Mouse (Mus musculus) limb, embryonic 15.5 days (tissue): Measurements from ENCODE around the gene Hmgb2. TPM values are rescaled to one million over a fixed set of nuclear protein-coding genes. Genes with fewer than 3 reads are reported as not detected.
A peak's percentile ranks its signal among the peaks of the same experiment; 100 is the strongest.
"Not testable (repeated sequence)": the region's sequence is repeated elsewhere in the genome, so short reads cannot be mapped to it uniquely, and the experiment has no call there.

Experiments used
- ATAC-seq: fragments of 200-750 bp; cut with Nextera tagmentation; 2 replicates; pipeline ENCODE4 v1.8.0; 2017; ENCODE audit warnings: low read depth, moderate TSS enrichment; ENCODE audit not compliant: insufficient number of reproducible peaks, low FRiP score, low TSS enrichment
- H3K27ac ChIP-seq: fragments of 300-500 bp; sonication (generic); 2 replicates; pipeline ENCODE4 v1.5.1; 2015; ENCODE audit warnings: moderate library complexity, mild to moderate bottlenecking, inconsistent platforms
- H3K27me3 ChIP-seq: fragments of 300-500 bp; sonication (generic); 2 replicates; pipeline ENCODE4 v1.6.1; 2015; ENCODE audit warnings: inconsistent platforms
- H3K36me3 ChIP-seq: fragments of 300-500 bp; sonication (generic); 2 replicates; pipeline ENCODE4 v1.6.1; 2015; ENCODE audit warnings: inconsistent platforms
- H3K4me1 ChIP-seq: fragments of 300-500 bp; sonication (generic); 2 replicates; pipeline ENCODE4 v1.6.1; 2015; ENCODE audit warnings: inconsistent platforms
- H3K4me2 ChIP-seq: fragments of 300-500 bp; sonication (generic); 2 replicates; pipeline ENCODE4 v1.6.1; 2015; ENCODE audit warnings: mild to moderate bottlenecking, inconsistent platforms
- H3K4me3 ChIP-seq: fragments of 300-500 bp; sonication (generic); 2 replicates; pipeline ENCODE4 v1.5.1; 2015; ENCODE audit warnings: mild to moderate bottlenecking, inconsistent platforms
- H3K9ac ChIP-seq: fragments of 300-500 bp; sonication (generic); 2 replicates; pipeline ENCODE4 v1.6.1; 2015; ENCODE audit warnings: inconsistent platforms
- H3K9me3 ChIP-seq: fragments of 300-500 bp; sonication (generic); 2 replicates; pipeline ENCODE4 v1.6.1; 2016; ENCODE audit warnings: inconsistent platforms
- WGBS: fragments of 180-500 bp; shearing (Covaris S2); methylation state at CpG from one replicate; pipeline ENCODE4 v1.1.7; 2015; 5-methylcytosine and 5-hydroxymethylcytosine counted together
- polyA plus RNA-seq: library from polyadenylated mRNA; unstranded; fragments of >200 nt; fragmentation: Nextera tagmentation; extraction: Ambion mirVana; gene quantifications from 2 replicates; pipeline ENCODE4 v1.2.1, GENCODE M21; 2015

Gene Hmgb2
- polyA plus RNA-seq, 1 experiment from 2014 or later, result 297 TPM

- no peaks in the 10 kb centered on the region for H3K9me3 ChIP-seq
- peak overlapping the region; percentile 48 for H3K9ac ChIP-seq
- peak overlapping the region; percentile 82 for H3K4me3 ChIP-seq
- peak overlapping the region; percentile 84 for H3K4me2 ChIP-seq
- no peaks in the 10 kb centered on the region for H3K36me3 ChIP-seq
- H3K27me3 ChIP-seq, result no peaks in the 10 kb centered on the region
- H3K27ac ChIP-seq, result peak overlapping the region; percentile 96
- H3K4me1 ChIP-seq, result peaks cover 6% of the 10 kb centered on the region
- no peak for ATAC-seq
- WGBS, result under 1% methylated on average over 25 of the region's 25 CpGs
Measured at GRCm38 (mm10) chr8:57488312-57488765, 23.4 kb upstream of the Hmgb2 start.

GRCm38 (mm10) chr8:57489366-57489765 is 22.3 kb upstream of the Hmgb2 start:
- H3K9ac ChIP-seq, result no peak overlapping the region
- no peak overlapping the region for H3K27ac ChIP-seq
- H3K9me3 ChIP-seq, result no peaks in the 10 kb centered on the region
- WGBS, result 97% methylated on average over 1 of the region's 1 CpGs
- no peaks in the 10 kb centered on the region for H3K36me3 ChIP-seq
- ATAC-seq, result no peak
- peaks cover 6% of the 10 kb centered on the region for H3K4me1 ChIP-seq
- H3K4me3 ChIP-seq, result no peak overlapping the region
- no peak overlapping the region for H3K4me2 ChIP-seq
- no peaks in the 10 kb centered on the region for H3K27me3 ChIP-seq

- ATAC-seq, result no peak
- Histone ChIP-seq H3K9me3 (no peaks in the 10 kb centered on the region), H3K4me2 (no peak overlapping the region), H3K4me1 (peaks cover 6% of the 10 kb centered on the region), H3K9ac (no peak overlapping the region), H3K27me3 (no peaks in the 10 kb centered on the region), H3K36me3 (no peaks in the 10 kb centered on the region), H3K27ac (no peak overlapping the region), H3K4me3 (no peak overlapping the region)
Measured at GRCm38 (mm10) chr8:57489896-57490295, 21.8 kb upstream of the Hmgb2 start.

- Histone ChIP-seq H3K4me2 (no peak overlapping the region), H3K4me3 (no peak overlapping the region), H3K36me3 (no peaks in the 10 kb centered on the region), H3K27ac (no peak overlapping the region), H3K27me3 (no peaks in the 10 kb centered on the region), H3K9me3 (no peaks in the 10 kb centered on the region), H3K9ac (no peak overlapping the region), H3K4me1 (no peaks in the 10 kb centered on the region)
- WGBS, result 89% methylated on average over 4 of the region's 4 CpGs
- ATAC-seq, result no peak
Measured at GRCm38 (mm10) chr8:57491873-57492272, 19.8 kb upstream of the Hmgb2 start.

GRCm38 (mm10) chr8:57498494-57498846 is 13.2 kb upstream of the Hmgb2 start:
- ATAC-seq, result no peak
- H3K4me2 ChIP-seq, result peak overlapping the region; percentile 14; the same call in 1 of the 2 replicates
- no peak overlapping the region for H3K27ac ChIP-seq
- H3K27me3 ChIP-seq, result no peaks in the 10 kb centered on the region
- 38% methylated on average over 8 of the region's 8 CpGs for WGBS
- no peak overlapping the region for H3K4me3 ChIP-seq
- H3K9ac ChIP-seq, result no peak overlapping the region
- no peaks in the 10 kb centered on the region for H3K36me3 ChIP-seq
- peaks cover 10% of the 10 kb centered on the region for H3K4me1 ChIP-seq
- H3K9me3 ChIP-seq, result no peaks in the 10 kb centered on the region

GRCm38 (mm10) chr8:57498847-57499511 is 12.7 kb upstream of the Hmgb2 start:
- ATAC-seq, result no peak
- WGBS, result 39% methylated on average over 17 of the region's 17 CpGs
- no peak overlapping the region for H3K27ac ChIP-seq

GRCm38 (mm10) chr8:57503641-57504040 is 8.1 kb upstream of the Hmgb2 start:
- no peak for ATAC-seq
- Histone ChIP-seq H3K27ac (no peak overlapping the region), H3K36me3 (no peaks in the 10 kb centered on the region), H3K4me1 (peaks cover 7% of the 10 kb centered on the region), H3K4me3 (no peak overlapping the region), H3K9ac (no peak overlapping the region), H3K9me3 (no peaks in the 10 kb centered on the region), H3K27me3 (no peaks in the 10 kb centered on the region), H3K4me2 (no peak overlapping the region)
- 47% methylated on average over 5 of the region's 5 CpGs for WGBS

More at GRCm38 (mm10) chr8:57498847-57499511, 12.7 kb upstream of the Hmgb2 start:
- H3K9ac ChIP-seq, result no peak overlapping the region
- H3K9me3 ChIP-seq, result no peaks in the 10 kb centered on the region
- no peaks in the 10 kb centered on the region for H3K36me3 ChIP-seq
- peak overlapping the region; percentile 14; the same call in 1 of the 2 replicates for H3K4me2 ChIP-seq
- no peak overlapping the region for H3K4me3 ChIP-seq
- no peaks in the 10 kb centered on the region for H3K27me3 ChIP-seq
- H3K4me1 ChIP-seq, result peaks cover 10% of the 10 kb centered on the region

- H3K27ac ChIP-seq, H3K9me3 ChIP-seq, H3K4me1 ChIP-seq, H3K36me3 ChIP-seq, ATAC-seq, H3K27me3 ChIP-seq, H3K9ac ChIP-seq, H3K4me3 ChIP-seq, H3K4me2 ChIP-seq: not testable (repeated sequence)
- 84% methylated on average over 1 of the region's 1 CpGs for WGBS
Measured at GRCm38 (mm10) chr8:57505500-57505899, 6.2 kb upstream of the Hmgb2 start.

- Histone ChIP-seq H3K4me2 (no peak overlapping the region), H3K9me3 (no peaks in the 10 kb centered on the region), H3K27ac (no peak overlapping the region), H3K27me3 (no peaks in the 10 kb centered on the region), H3K36me3 (no peaks in the 10 kb centered on the region), H3K9ac (no peak overlapping the region), H3K4me3 (no peak overlapping the region), H3K4me1 (no peaks in the 10 kb centered on the region; the same call in 1 of the 2 replicates)
- WGBS, result 89% methylated on average over 4 of the region's 4 CpGs
- ATAC-seq, result no peak
Measured at GRCm38 (mm10) chr8:57507556-57508063, 4.1 kb upstream of the Hmgb2 start.

- WGBS, result 72% methylated on average over 4 of the region's 4 CpGs
- no peak overlapping the region for H3K4me3 ChIP-seq
Measured at GRCm38 (mm10) chr8:57508657-57509056, 3.0 kb upstream of the Hmgb2 start.

GRCm38 (mm10) chr8:57510791-57511315 is 854 bp upstream of the Hmgb2 start:
- Histone ChIP-seq H3K36me3 (0 out of 2 replicates have a peak, but pooled peaks cover 2% of the 10 kb centered on the region), H3K4me3 (peak overlapping the region; percentile 86), H3K9me3 (no peaks in the 10 kb centered on the region), H3K27me3 (no peaks in the 10 kb centered on the region), H3K4me2 (peak overlapping the region; percentile 94), H3K27ac (peak overlapping the region; percentile 86), H3K9ac (peak overlapping the region; percentile 69), H3K4me1 (no peaks in the 10 kb centered on the region; the same call in 1 of the 2 replicates)
- 1% methylated on average over 31 of the region's 31 CpGs for WGBS
- no peak for ATAC-seq

More at GRCm38 (mm10) chr8:57508657-57509056, 3.0 kb upstream of the Hmgb2 start:
- Histone ChIP-seq H3K36me3 (no peaks in the 10 kb centered on the region), H3K4me1 (no peaks in the 10 kb centered on the region; the same call in 1 of the 2 replicates), H3K9me3 (no peaks in the 10 kb centered on the region), H3K27me3 (no peaks in the 10 kb centered on the region), H3K9ac (no peak overlapping the region), H3K27ac (no peak overlapping the region), H3K4me2 (no peak overlapping the region)
- no peak for ATAC-seq
